Mouse (Mus musculus) heart, embryonic 15.5 days (tissue): ENCODE measurements around the gene Tldc1. TPM values are rescaled to one million over a fixed set of nuclear protein-coding genes. Genes with fewer than 3 reads are reported as not detected.

ENCODE experiments used
- ATAC-seq: fragments of 200-750 bp; cut with Nextera tagmentation; replicated peaks from 2 replicates; pipeline ENCODE4 v1.8.0; 2017; ENCODE audit warnings: low read depth, moderate TSS enrichment; ENCODE audit not compliant: insufficient number of reproducible peaks, insufficient read depth, low FRiP score
- H3K27ac ChIP-seq: fragments of 300-500 bp; sonication (generic); 2 replicates; pipeline ENCODE4 v1.5.1; 2015; ENCODE audit warnings: mild to moderate bottlenecking, inconsistent platforms
- H3K27me3 ChIP-seq: fragments of 300-500 bp; sonication (generic); 2 replicates; pipeline ENCODE4 v1.6.1; 2015; ENCODE audit warnings: inconsistent platforms
- H3K36me3 ChIP-seq: fragments of 300-500 bp; sonication (generic); 2 replicates; pipeline ENCODE4 v1.6.1; 2015; ENCODE audit warnings: mild to moderate bottlenecking, inconsistent platforms
- H3K4me1 ChIP-seq: fragments of 300-500 bp; sonication (generic); replicated peaks from 2 replicates; pipeline ENCODE4 v1.6.1; 2015; ENCODE audit warnings: inconsistent platforms
- H3K4me2 ChIP-seq: fragments of 300-500 bp; sonication (generic); 2 replicates; pipeline ENCODE4 v1.6.1; 2015; ENCODE audit warnings: inconsistent platforms, mild to moderate bottlenecking, moderate library complexity
- H3K4me3 ChIP-seq: fragments of 300-500 bp; sonication (generic); 2 replicates; pipeline ENCODE4 v1.5.1; 2015; ENCODE audit warnings: mild to moderate bottlenecking, inconsistent platforms
- H3K9ac ChIP-seq: fragments of 300-500 bp; sonication (generic); 2 replicates; pipeline ENCODE4 v1.6.1; 2015; ENCODE audit warnings: mild to moderate bottlenecking, inconsistent platforms
- H3K9me3 ChIP-seq: fragments of 300-500 bp; sonication (generic); replicated peaks from 2 replicates; pipeline ENCODE4 v1.6.1; 2016; ENCODE audit warnings: inconsistent platforms
- WGBS: fragments of 180-500 bp; shearing (Covaris S2); methylation state at CpG from one replicate; pipeline ENCODE4 v1.1.7; 2015; ENCODE audit warnings: mixed read lengths; 5-methylcytosine and 5-hydroxymethylcytosine counted together
- polyA plus RNA-seq: library from polyadenylated mRNA; unstranded; fragments of >200 nt; fragmentation: Nextera tagmentation; extraction: Ambion mirVana; gene quantifications from 2 replicates; pipeline ENCODE4 v1.2.1, GENCODE M21; 2015

Tldc1 gene
- polyA plus RNA-seq, 1 experiment from 2014 or later = 10.9 TPM

DNA sequence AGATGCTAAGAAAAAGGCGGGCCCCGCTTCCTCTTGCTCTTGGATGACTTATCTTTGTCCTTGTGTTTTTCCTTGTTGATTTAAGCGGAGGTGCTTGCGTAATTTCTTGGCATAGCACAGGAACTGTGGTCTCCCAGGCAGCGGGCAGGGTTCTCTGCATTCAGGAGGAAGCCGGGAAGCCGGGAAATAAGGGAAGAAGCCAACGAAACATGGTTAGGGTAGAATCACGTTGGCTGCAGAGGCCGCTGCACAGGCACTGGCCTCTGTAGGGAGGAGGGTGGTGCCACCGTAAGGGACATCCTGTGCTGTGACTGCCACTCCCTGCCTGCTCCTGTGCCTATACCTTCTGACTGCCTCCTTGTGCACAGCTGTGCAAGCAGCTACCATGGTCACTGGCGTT lies 63.0 kb downstream of the Tldc1 start:
- Histone ChIP-seq H3K27ac (peak overlapping the region; percentile 46), H3K27me3 (no peaks in the 10 kb centered on the region), H3K9me3 (no peaks in the 10 kb centered on the region), H3K4me2 (0 out of 2 replicates have a peak overlapping the region, but pooled peaks have one; percentile 6), H3K4me3 (no peak overlapping the region), H3K9ac (no peak overlapping the region), H3K36me3 (no peaks in the 10 kb centered on the region), H3K4me1 (peaks cover 12% of the 10 kb centered on the region)
- ATAC-seq = no peak; the same call in 1 of the 2 replicates
- 51% methylated on average over 12 of the region's 12 CpGs for WGBS

DNA sequence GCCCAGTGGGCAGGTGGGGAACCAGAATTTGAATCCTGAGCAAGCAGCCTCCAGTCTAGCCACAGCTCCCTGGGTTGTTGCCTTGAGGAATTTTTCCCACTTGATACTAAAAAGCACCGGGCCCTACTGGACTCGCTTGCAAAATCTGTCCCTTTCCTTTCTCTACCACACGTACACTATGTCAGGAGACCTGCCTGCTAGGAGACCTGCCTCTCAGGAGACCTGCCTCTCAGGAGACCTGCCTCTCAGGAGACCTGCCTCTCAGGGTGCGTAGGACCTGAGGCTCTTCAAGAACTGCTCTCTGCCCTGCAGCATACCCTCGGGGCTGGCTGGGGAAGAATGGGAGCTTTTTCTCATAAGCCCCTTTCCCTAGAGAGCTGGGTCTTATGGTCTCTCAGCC lies 64.8 kb downstream of the Tldc1 start:
- ATAC-seq = no peak
- Histone ChIP-seq H3K9me3 (no peaks in the 10 kb centered on the region), H3K9ac (no peak overlapping the region), H3K27me3 (no peaks in the 10 kb centered on the region; the same call in 1 of the 2 replicates), H3K4me2 (no peak overlapping the region), H3K36me3 (no peaks in the 10 kb centered on the region), H3K27ac (no peak overlapping the region), H3K4me3 (no peak overlapping the region), H3K4me1 (peaks cover 6% of the 10 kb centered on the region)
- 79% methylated on average over 5 of the region's 5 CpGs for WGBS

DNA sequence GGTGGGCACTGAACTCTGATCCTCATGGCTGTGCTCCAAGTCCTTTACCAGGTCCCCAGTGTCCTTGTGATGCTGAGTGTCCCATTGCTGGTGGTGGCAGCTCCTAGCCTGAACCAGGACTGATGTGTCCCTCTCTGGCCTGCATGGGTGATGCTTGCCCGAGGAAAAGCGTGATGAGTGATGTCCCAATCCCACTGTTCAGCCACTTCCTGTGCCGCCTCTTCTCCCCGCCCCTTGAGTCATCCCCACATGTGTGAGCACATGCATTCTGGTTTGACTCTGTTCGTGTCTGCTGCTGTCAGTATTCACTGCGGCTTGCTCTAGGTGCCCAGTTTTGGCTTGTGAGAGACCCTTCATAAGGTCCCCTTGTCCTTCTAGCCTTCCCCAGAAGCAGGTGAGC lies 66.0 kb downstream of the Tldc1 start:
- Histone ChIP-seq H3K4me3 (no peak overlapping the region), H3K27me3 (no peaks in the 10 kb centered on the region; the same call in 1 of the 2 replicates), H3K4me2 (no peak overlapping the region), H3K9me3 (no peaks in the 10 kb centered on the region), H3K4me1 (peaks cover 6% of the 10 kb centered on the region), H3K9ac (no peak overlapping the region), H3K36me3 (no peaks in the 10 kb centered on the region), H3K27ac (no peak overlapping the region)
- WGBS = 52% methylated on average over 6 of the region's 6 CpGs
- ATAC-seq = no peak

Other genes with a start within 250 kb of the Tldc1 start
- gene Mbtps1, start 219.7 kb downstream of the Tldc1 start, polyA plus RNA-seq = 57.2 and 75.0 TPM in 2 replicates
- 25.4 and 39.8 TPM in 2 replicates for gene Hsdl1, start 203.2 kb downstream of the Tldc1 start, polyA plus RNA-seq
- gene Dnaaf1, start 203.2 kb downstream of the Tldc1 start, polyA plus RNA-seq = 0.16 and 0.27 TPM in 2 replicates
- gene Taf1c, start 173.2 kb downstream of the Tldc1 start, polyA plus RNA-seq = 4.1 and 8.8 TPM in 2 replicates
- gene Adad2, start 165.7 kb downstream of the Tldc1 start, polyA plus RNA-seq = not detected in 2 replicates
- 0.05 TPM in 1 of 2 replicates, not detected in the other for gene Kcng4, start 142.7 kb downstream of the Tldc1 start, polyA plus RNA-seq
- gene Wfdc1, start 112.1 kb downstream of the Tldc1 start, polyA plus RNA-seq = 5.9 and 6.2 TPM in 2 replicates
- 0.13 and 0.42 TPM in 2 replicates for gene Atp2c2, start 78.4 kb downstream of the Tldc1 start, polyA plus RNA-seq
- 28.7 and 52.8 TPM in 2 replicates for gene Cotl1, start 62.1 kb upstream of the Tldc1 start, polyA plus RNA-seq
- 9.1 and 10.3 TPM in 2 replicates for gene Klhl36, start 83.8 kb upstream of the Tldc1 start, polyA plus RNA-seq
- gene Usp10, start 131.9 kb upstream of the Tldc1 start, polyA plus RNA-seq = 72.3 and 96.3 TPM in 2 replicates
- 2.2 TPM in 1 of 2 replicates, not detected in the other for gene Gm20388, start 132.4 kb upstream of the Tldc1 start, polyA plus RNA-seq
- 3.4 and 4.7 TPM in 2 replicates for gene Crispld2, start 214.0 kb upstream of the Tldc1 start, polyA plus RNA-seq